Mouse (Mus musculus): ENCODE results near the gene Kmt2d.

GRCm38 (mm10) chr15:98805324-98806040 is 65.5 kb downstream of the Kmt2d start:
- TF ChIP-seq EP300 (optimal IDR thresholded peaks at IDR 0.05): no peak
- TF ChIP-seq CTCF (IDR thresholded peaks at IDR 0.05; ENCODE audit: low read depth): peak; percentile 76
